Mouse (Mus musculus) MEL (cell line): Measurements from ENCODE around the gene Copg1. TPM values are rescaled to one million over a fixed set of nuclear protein-coding genes. Genes with fewer than 3 reads are reported as not detected.

Source experiments
- DNase-seq: peaks from one replicate; pipeline ENCODE4 v3.0.0; 2011; ENCODE audit warnings: low read depth, low spot score
- H3K27ac ChIP-seq: 2 replicates; pipeline ENCODE4 v1.5.1; 2012; ENCODE audit warnings: low read depth, mild to moderate bottlenecking, control low read depth, low read length, moderate library complexity; ENCODE audit not compliant: control insufficient read depth
- H3K27me3 ChIP-seq, 2 experiments: fragments of 150-350 bp in 1 of 2; sonication (generic) in 1 of 2; 2 replicates each; pipeline ENCODE4 v1.6.1; 2012; ENCODE audit warnings: low read length in 2 of 2, mild to moderate bottlenecking in 2 of 2, improper control_type of control experiment in 1 of 2, moderate library complexity in 1 of 2; ENCODE audit not compliant: insufficient read depth in 2 of 2, control insufficient read depth in 1 of 2
- H3K36me3 ChIP-seq, 2 experiments: 2 replicates each; pipeline ENCODE4 v1.6.1; 2012 to 2014; ENCODE audit warnings: low read length in 2 of 2, improper control_type of control experiment in 1 of 2, inconsistent platforms in 1 of 2, mild to moderate bottlenecking in 1 of 2; ENCODE audit not compliant: insufficient read depth in 2 of 2, control insufficient read depth in 1 of 2
- H3K4me1 ChIP-seq, 2 experiments: fragments of 150-350 bp in 1 of 2; sonication (generic) in 1 of 2; 2 replicates each; pipeline ENCODE4 v1.6.1; 2012; ENCODE audit warnings: low read length in 2 of 2, improper control_type of control experiment in 1 of 2, mild to moderate bottlenecking in 1 of 2; ENCODE audit not compliant: insufficient read depth in 2 of 2, control insufficient read depth in 1 of 2
- H3K4me3 ChIP-seq, 2 experiments: fragments of 150-350 bp in 1 of 2; sonication (generic) in 1 of 2; 2 replicates each; pipeline ENCODE4 v1.5.1; 2012; ENCODE audit warnings: low read depth in 2 of 2, low read length in 2 of 2, mild to moderate bottlenecking in 2 of 2, moderate library complexity in 2 of 2, control low read depth in 1 of 2, improper control_type of control experiment in 1 of 2; ENCODE audit not compliant: control insufficient read depth in 1 of 2, insufficient read depth in 1 of 2
- H3K79me2 ChIP-seq: 2 replicates; pipeline ENCODE4 v1.6.1; 2012; ENCODE audit warnings: mild to moderate bottlenecking, low read length, moderate library complexity; ENCODE audit not compliant: control insufficient read depth, poor library complexity, insufficient read depth
- H3K9ac ChIP-seq: 2 replicates; pipeline ENCODE4 v1.6.1; 2012; ENCODE audit warnings: low read depth, mild to moderate bottlenecking, control low read depth, low read length, moderate library complexity; ENCODE audit not compliant: control insufficient read depth, poor library complexity, severe bottlenecking
- H3K9me3 ChIP-seq: fragments of 150-350 bp; sonication (generic); replicated peaks from 2 replicates; pipeline ENCODE4 v1.6.1; 2012; ENCODE audit warnings: mild to moderate bottlenecking, low read length, improper control_type of control experiment, moderate library complexity; ENCODE audit not compliant: insufficient read depth
- CHD2 ChIP-seq: IDR thresholded peaks from 2 replicates; pipeline ENCODE4 v1.6.1; 2011; ENCODE audit warnings: low read length, improper control_type of control experiment
- E2F4 ChIP-seq: IDR thresholded peaks from 2 replicates; pipeline ENCODE4 v1.6.1; 2011; ENCODE audit warnings: low read depth, low read length, improper control_type of control experiment, borderline replicate concordance
- ELF1 ChIP-seq: IDR thresholded peaks from 2 replicates; pipeline ENCODE4 v1.6.1; 2014; ENCODE audit warnings: low read depth, mild to moderate bottlenecking, inconsistent platforms, low read length, improper control_type of control experiment, moderate library complexity
- ETS1 ChIP-seq: IDR thresholded peaks from 2 replicates; pipeline ENCODE4 v1.6.1; 2012; ENCODE audit warnings: low read depth, mild to moderate bottlenecking, inconsistent platforms, low read length, improper control_type of control experiment, moderate library complexity
- HCFC1 ChIP-seq: IDR thresholded peaks from 2 replicates; pipeline ENCODE4 v1.6.1; 2012; ENCODE audit warnings: low read depth, mild to moderate bottlenecking, inconsistent platforms, low read length, improper control_type of control experiment, moderate library complexity
- JUND ChIP-seq: IDR thresholded peaks from 2 replicates; pipeline ENCODE4 v1.6.1; 2011; ENCODE audit warnings: low read depth, mild to moderate bottlenecking, improper control_type of control experiment, low read length
- MAX ChIP-seq: IDR thresholded peaks from 2 replicates; pipeline ENCODE4 v1.6.1; 2011; ENCODE audit warnings: low read length, improper control_type of control experiment
- MXI1 ChIP-seq: IDR thresholded peaks from 2 replicates; pipeline ENCODE4 v1.6.1; 2011; ENCODE audit warnings: mild to moderate bottlenecking, low read depth, low read length, improper control_type of control experiment
- MYB ChIP-seq: IDR thresholded peaks from 2 replicates; pipeline ENCODE4 v1.6.1; 2011; ENCODE audit warnings: mild to moderate bottlenecking, low read depth, low read length, improper control_type of control experiment
- MYC ChIP-seq: IDR thresholded peaks from 2 replicates; pipeline ENCODE4 v1.6.1; 2011; ENCODE audit warnings: low read depth, mild to moderate bottlenecking, low read length, improper control_type of control experiment, moderate library complexity
- NELFE ChIP-seq: IDR thresholded peaks from 2 replicates; pipeline ENCODE4 v1.6.1; 2011; ENCODE audit warnings: low read depth, low read length, improper control_type of control experiment
- NRF1 ChIP-seq: IDR thresholded peaks from 2 replicates; pipeline ENCODE4 v1.6.1; 2014; ENCODE audit warnings: low read depth, mild to moderate bottlenecking, inconsistent platforms, low read length, improper control_type of control experiment, moderate library complexity; ENCODE audit not compliant: poor library complexity, insufficient read depth, severe bottlenecking
- POLR2A ChIP-seq, 2 experiments: IDR thresholded peaks; 2 replicates each; pipeline ENCODE4 v1.6.1; 2011 to 2012; ENCODE audit warnings: low read length in 2 of 2, mild to moderate bottlenecking in 2 of 2, control low read depth in 1 of 2, improper control_type of control experiment in 1 of 2, low read depth in 1 of 2, moderate library complexity in 1 of 2; ENCODE audit not compliant: control insufficient read depth in 1 of 2, insufficient read depth in 1 of 2, poor library complexity in 1 of 2
- POLR2AphosphoS2 ChIP-seq: IDR thresholded peaks from 2 replicates; pipeline ENCODE4 v1.6.1; 2011; ENCODE audit warnings: low read length, improper control_type of control experiment
- RCOR1 ChIP-seq: IDR thresholded peaks from 2 replicates; pipeline ENCODE4 v1.6.1; 2012; ENCODE audit warnings: low read depth, mild to moderate bottlenecking, inconsistent platforms, low read length, improper control_type of control experiment
- SIN3A ChIP-seq: IDR thresholded peaks from 2 replicates; pipeline ENCODE4 v1.6.1; 2012; ENCODE audit warnings: low read length, improper control_type of control experiment, inconsistent platforms
- SMC3 ChIP-seq: IDR thresholded peaks from 2 replicates; pipeline ENCODE4 v1.6.1; 2011; ENCODE audit warnings: low read depth, low read length, improper control_type of control experiment
- TBP ChIP-seq: IDR thresholded peaks from 2 replicates; pipeline ENCODE4 v1.8.0; 2011; ENCODE audit warnings: low read depth, low read length, improper control_type of control experiment
- TCF12 ChIP-seq: IDR thresholded peaks from 2 replicates; pipeline ENCODE4 v1.6.1; 2014; ENCODE audit warnings: low read depth, mild to moderate bottlenecking, inconsistent platforms, low read length, improper control_type of control experiment, moderate library complexity
- USF2 ChIP-seq, 2 experiments: IDR thresholded peaks; 2 replicates each; pipeline ENCODE4 v1.6.1; 2011 to 2012; ENCODE audit warnings: improper control_type of control experiment in 2 of 2, low read length in 2 of 2, borderline replicate concordance in 1 of 2, inconsistent platforms in 1 of 2, low read depth in 1 of 2, mild to moderate bottlenecking in 1 of 2; ENCODE audit not compliant: insufficient read depth in 1 of 2
- ZC3H11A ChIP-seq: IDR thresholded peaks from 2 replicates; pipeline ENCODE4 v1.6.1; 2012; ENCODE audit warnings: low read depth, mild to moderate bottlenecking, inconsistent platforms, low read length, improper control_type of control experiment
- ZKSCAN1 ChIP-seq: IDR thresholded peaks from 2 replicates; pipeline ENCODE4 v1.6.1; 2012; ENCODE audit warnings: low read depth, mild to moderate bottlenecking, inconsistent platforms, low read length, improper control_type of control experiment, moderate library complexity
- ZMIZ1 ChIP-seq: IDR thresholded peaks from 2 replicates; pipeline ENCODE4 v1.6.1; 2012; ENCODE audit warnings: low read depth, mild to moderate bottlenecking, inconsistent platforms, low read length, improper control_type of control experiment, moderate library complexity
- polyA plus RNA-seq, 2 experiments: library from polyadenylated mRNA; stranded (reverse) in 1 of 2; unstranded in 1 of 2; fragments of >175 nt in 1 of 2; fragments of >200 nt in 1 of 2; gene quantifications; 2 replicates each; pipeline versions ENCODE4 v1.2.1 to v1.2.4; 2012; ENCODE audit warnings: low replicate concordance in 2 of 2, low read depth in 1 of 2; ENCODE audit not compliant: insufficient read length in 2 of 2, insufficient read depth in 1 of 2, missing spikeins in 1 of 2
- total RNA-seq: library from RNA; depleted of rRNA; stranded (reverse); fragments of 300-350 nt; gene quantifications from 2 replicates; pipeline ENCODE4 v1.2.3, GENCODE M21; 2012

The Copg1 gene
- total and polyA plus RNA-seq, 3 experiments = 83.1 to 681 (median 117) TPM

DNA sequence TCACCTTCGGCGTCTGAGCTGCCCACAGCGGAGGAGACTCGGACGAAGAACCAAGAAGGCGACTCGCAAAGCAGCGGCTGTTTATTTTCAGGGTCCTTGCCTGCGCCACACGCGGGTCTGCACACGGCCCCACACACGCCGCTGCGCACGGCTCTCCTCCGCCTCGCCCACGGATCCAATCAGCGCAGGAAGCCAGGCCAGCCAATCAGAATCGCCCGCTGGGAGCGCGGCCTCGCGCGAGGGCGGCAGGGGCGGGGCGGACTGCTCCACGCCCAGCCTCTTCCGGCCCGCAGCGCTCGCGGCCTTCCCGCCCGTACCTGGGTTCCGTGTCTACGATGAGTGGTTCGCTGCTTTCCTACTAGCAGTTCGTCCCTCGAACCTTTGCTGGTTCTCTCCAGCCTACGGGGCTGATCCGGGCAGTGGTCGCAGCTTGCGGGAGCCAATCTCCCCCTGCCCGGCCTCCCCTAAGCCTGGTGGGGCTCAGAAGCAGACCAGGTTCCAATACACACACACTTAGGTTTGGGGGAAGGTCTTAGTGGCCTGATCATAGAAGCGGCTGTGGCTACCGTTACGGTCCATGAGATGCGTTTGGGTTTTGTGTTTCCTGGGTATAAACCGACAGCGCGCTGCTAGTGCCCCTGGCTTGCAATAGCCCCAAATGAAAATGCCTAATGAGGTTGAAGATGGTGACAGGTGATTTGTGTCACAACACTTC, 36.6 kb upstream of the Copg1 start, which contains the start of gene Cnbp:
Gene Cnbp (minus strand): TSS at position 207 of the 715 bp plus-strand sequence.
- peak; percentile 97 for DNase-seq
- Histone ChIP-seq H3K4me1 (peaks cover 4 to 14% of the 10 kb centered on the region in 2 experiments; a peak in 3 of 4 replicates), H3K36me3 (peaks cover 27 to 33% of the 10 kb centered on the region in 2 experiments), H3K27me3 (no peaks in the 10 kb centered on the region), H3K4me3 (peak within 1 kb of the TSS; percentile 79 to 91), H3K79me2 (peaks cover 48% of the 10 kb centered on the region), H3K9me3 (no peaks in the 10 kb centered on the region), H3K9ac (peak within 1 kb of the TSS; percentile 96), H3K27ac (peak within 1 kb of the TSS; percentile 88)
- peak; percentile 86 for TF ChIP-seq TBP
- peak; percentile 89; the same call in 1 of the 2 replicates for TF ChIP-seq ZMIZ1
- TF ChIP-seq HCFC1 = peak; percentile 83
- peak; percentile 88 for TF ChIP-seq MAX
- TF ChIP-seq ZC3H11A = no peak
- TF ChIP-seq MYC = peak; percentile 95
- TF ChIP-seq POLR2A (IDR thresholded peaks at IDR 0.05; ENCODE audit: control insufficient read depth in 1 of 2, insufficient read depth in 1 of 2, low read depth in 1 of 2, low read length in 2 of 2, poor library complexity in 1 of 2) = peak; percentile 84 to 92
- TF ChIP-seq MXI1 = peak; percentile 91
- peak; percentile 86 for TF ChIP-seq CHD2
- peak; percentile 77 for TF ChIP-seq ELF1
- peak; percentile 69 for TF ChIP-seq NRF1
- TF ChIP-seq USF2 (IDR thresholded peaks at IDR 0.05; ENCODE audit: borderline replicate concordance in 1 of 2, insufficient read depth in 1 of 2, low read depth in 1 of 2, low read length in 2 of 2) = no peak
- peak; percentile 83 for TF ChIP-seq TCF12
- peak; percentile 97 for TF ChIP-seq NELFE
- peak; percentile 79 for TF ChIP-seq SIN3A
- TF ChIP-seq ZKSCAN1 = no peak
- 0 out of 2 replicates have a peak, but pooled peaks have one; percentile 6 for TF ChIP-seq ETS1
- peak; percentile 90 for TF ChIP-seq POLR2AphosphoS2
- TF ChIP-seq MYB = no peak
- no peak for TF ChIP-seq SMC3

DNA sequence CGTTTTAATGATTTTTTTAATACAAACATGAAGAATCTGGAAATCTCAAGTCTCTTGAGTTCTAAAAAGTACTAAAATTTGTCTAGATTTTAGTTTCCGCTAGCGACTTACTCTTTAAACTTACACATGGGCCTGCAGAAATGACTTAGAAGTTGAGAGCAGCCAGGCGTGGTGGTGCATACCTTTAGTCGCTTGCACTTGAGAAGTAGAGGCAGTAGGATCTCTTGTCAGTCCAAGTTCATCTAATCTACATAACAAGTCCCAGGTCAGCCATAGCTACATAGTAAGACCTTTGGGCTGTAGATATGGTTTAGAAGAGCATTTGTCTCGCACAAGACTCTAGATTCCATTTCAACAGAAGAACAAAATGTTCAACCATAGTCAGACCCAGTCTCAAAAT, 35.7 kb upstream of the Copg1 start:
- Histone ChIP-seq H3K9ac (no peak overlapping the region), H3K4me1 (peaks cover 4 to 12% of the 10 kb centered on the region in 2 experiments; a peak in 3 of 4 replicates), H3K27me3 (peaks cover 0 to 2% of the 10 kb centered on the region in 2 experiments; a peak in 1 of 4 replicates), H3K4me3 (peak overlapping the region in 1 of 2 experiments; percentile 73; a peak in 1 of 4 replicates), H3K9me3 (no peaks in the 10 kb centered on the region), H3K36me3 (peaks cover 19 to 25% of the 10 kb centered on the region in 2 experiments), H3K79me2 (peaks cover 41% of the 10 kb centered on the region), H3K27ac (no peak overlapping the region)
- peak; percentile 31 for DNase-seq
- TF ChIP-seq POLR2AphosphoS2 = no peak
- no peak for TF ChIP-seq SMC3
- TF ChIP-seq JUND = no peak
- no peak for TF ChIP-seq CHD2
- TF ChIP-seq NELFE = no peak
- no peak for TF ChIP-seq TBP
- TF ChIP-seq RCOR1 = no peak
- no peak for TF ChIP-seq E2F4
